Comparison of ENCODE assay signal across 13 mouse cellular contexts in the genomic region with DNA sequence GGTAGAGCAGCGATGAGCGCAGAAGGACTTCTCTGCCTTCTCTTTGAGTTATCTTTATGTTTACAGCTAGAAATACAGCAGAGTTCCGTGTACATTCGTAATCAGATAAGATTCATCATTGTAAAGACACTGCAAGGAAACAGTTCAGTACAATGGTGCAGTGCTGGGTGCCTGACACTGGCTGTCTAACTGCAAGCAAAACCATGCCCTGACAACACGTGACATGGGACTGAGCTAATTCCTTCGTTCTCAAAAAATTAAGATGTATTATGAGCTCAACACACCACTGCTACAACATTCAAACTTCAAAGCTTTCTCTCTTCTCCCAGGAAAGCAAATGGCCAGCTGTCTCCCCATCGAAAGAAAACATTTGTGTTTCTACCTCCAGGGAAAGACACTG.
DNase-seq lines count a peak whose midpoint lies in the region; ATAC-seq and TF ChIP-seq lines count a peak whose summit lies in the region.
"Had no signal": no experiment of that assay in that cellular context is flagged by ENCODE, and none has a peak within 500 bp of the region (broad histone marks: within the 10 kb centered on the region; RNA-seq: fewer than 3 reads in every experiment).

No protein-coding gene starts in this region.

- H3K27ac ChIP-seq in intestine, embryonic 14.5 days (ENCODE audit: low read depth): no peak overlapping the region
- H3K27ac ChIP-seq in intestine, postnatal 0 days (ENCODE audit: low read depth, low read length): no peak overlapping the region
- no peak overlapping the region for H3K27ac ChIP-seq in embryonic facial prominence, embryonic 13.5 days
- H3K27ac ChIP-seq in forebrain, embryonic 11.5 days (ENCODE audit: low read depth, low read length): no peak overlapping the region
- no peak overlapping the region for H3K27ac ChIP-seq in midbrain, embryonic 12.5 days (replicated peaks)
- H3K27ac ChIP-seq: macrophage had no signal

- DNase-seq in intestine, embryonic 14.5 days (ENCODE audit: low spot score): no peak
- DNase-seq in forebrain, embryonic 11.5 days (ENCODE audit: low spot score): no peak
- no peak for DNase-seq in frontal cortex, postnatal 36 days (ENCODE audit: low spot score in 2 of 2)
- no peak for DNase-seq in Muller cell, postnatal 12 days (ENCODE audit: inconsistent ontology term)
- DNase-seq: cerebellum, adult 11 months; kidney, postnatal 10 days; liver; thymus, postnatal 4 days had no signal

- no peaks in the 10 kb centered on the region for H3K4me1 ChIP-seq in intestine, embryonic 14.5 days (replicated peaks; ENCODE audit: control insufficient read depth, insufficient read depth, low read length)
- no peaks in the 10 kb centered on the region for H3K4me1 ChIP-seq in intestine, postnatal 0 days (replicated peaks; ENCODE audit: control insufficient read depth, insufficient read depth, low read length)
- no peaks in the 10 kb centered on the region for H3K4me1 ChIP-seq in embryonic facial prominence, embryonic 13.5 days
- no peaks in the 10 kb centered on the region for H3K4me1 ChIP-seq in forebrain, embryonic 11.5 days (replicated peaks; ENCODE audit: control insufficient read depth, insufficient read depth, low read length)
- peaks cover 8% of the 10 kb centered on the region; the same call in 1 of the 2 replicates for H3K4me1 ChIP-seq in midbrain, embryonic 12.5 days

- no peak for TF ChIP-seq CTCF in intestine, postnatal 0 days (IDR thresholded peaks at IDR 0.05; ENCODE audit: low read depth)

- no peak for ATAC-seq in intestine, embryonic 14.5 days (replicated peaks; ENCODE audit: low FRiP score, low TSS enrichment, low read depth)
- ATAC-seq in intestine, postnatal 0 days: no peak
- ATAC-seq in embryonic facial prominence, embryonic 13.5 days (ENCODE audit: insufficient number of reproducible peaks, insufficient read depth, low FRiP score, low TSS enrichment, low read depth): no peak
- no peak for ATAC-seq in forebrain, embryonic 11.5 days (replicated peaks; ENCODE audit: low FRiP score)
- no peak for ATAC-seq in midbrain, embryonic 12.5 days (ENCODE audit: low FRiP score, low read depth)
- ATAC-seq: activated CD4-positive, CD25-positive, alpha-beta regulatory T cell, adult 4 months had no signal

- H3K9ac ChIP-seq in intestine, embryonic 14.5 days (ENCODE audit: low read length): no peak overlapping the region
- H3K9ac ChIP-seq in intestine, postnatal 0 days (ENCODE audit: low read depth, low read length): no peak overlapping the region
- H3K9ac ChIP-seq in embryonic facial prominence, embryonic 13.5 days: no peak overlapping the region
- H3K9ac ChIP-seq in forebrain, embryonic 11.5 days (ENCODE audit: low read length): no peak overlapping the region
- H3K9ac ChIP-seq in midbrain, embryonic 12.5 days (replicated peaks): peak overlapping the region; percentile 37; the same call in 1 of the 2 replicates

- H3K27me3 ChIP-seq in intestine, embryonic 14.5 days (replicated peaks; ENCODE audit: control insufficient read depth, insufficient read depth, low read length): no peaks in the 10 kb centered on the region
- no peaks in the 10 kb centered on the region for H3K27me3 ChIP-seq in intestine, postnatal 0 days (replicated peaks; ENCODE audit: control insufficient read depth, insufficient read depth, low read length)
- no peaks in the 10 kb centered on the region for H3K27me3 ChIP-seq in embryonic facial prominence, embryonic 13.5 days
- H3K27me3 ChIP-seq in forebrain, embryonic 11.5 days (ENCODE audit: control insufficient read depth, insufficient read depth, low read length): no peaks in the 10 kb centered on the region
- H3K27me3 ChIP-seq in midbrain, embryonic 12.5 days: peaks cover 11% of the 10 kb centered on the region; the same call in 1 of the 2 replicates

- peak overlapping the region; percentile 37 for H3K4me2 ChIP-seq in intestine, embryonic 14.5 days (ENCODE audit: low read length)
- no peak overlapping the region for H3K4me2 ChIP-seq in intestine, postnatal 0 days (replicated peaks; ENCODE audit: low read depth)
- peak overlapping the region; percentile 42 for H3K4me2 ChIP-seq in embryonic facial prominence, embryonic 13.5 days
- peak overlapping the region; percentile 38 for H3K4me2 ChIP-seq in forebrain, embryonic 11.5 days (ENCODE audit: low read depth, low read length, severe bottlenecking)
- peak overlapping the region; percentile 47 for H3K4me2 ChIP-seq in midbrain, embryonic 12.5 days (replicated peaks)

- no peak overlapping the region for H3K4me3 ChIP-seq in intestine, embryonic 14.5 days (ENCODE audit: low read depth, low read length)
- H3K4me3 ChIP-seq in intestine, postnatal 0 days (ENCODE audit: low read depth, low read length): no peak overlapping the region
- peak overlapping the region; percentile 8; the same call in 1 of the 2 replicates for H3K4me3 ChIP-seq in embryonic facial prominence, embryonic 13.5 days
- H3K4me3 ChIP-seq in forebrain, embryonic 11.5 days (ENCODE audit: low read depth, low read length): 0 out of 2 replicates have a peak overlapping the region, but pooled peaks have one; percentile 5
- peak overlapping the region; percentile 19 for H3K4me3 ChIP-seq in midbrain, embryonic 12.5 days

- H3K9me3 ChIP-seq in intestine, embryonic 14.5 days (ENCODE audit: control insufficient read depth, low read length): no peaks in the 10 kb centered on the region
- H3K9me3 ChIP-seq in intestine, postnatal 0 days (ENCODE audit: control insufficient read depth): no peaks in the 10 kb centered on the region
- no peaks in the 10 kb centered on the region for H3K9me3 ChIP-seq in embryonic facial prominence, embryonic 13.5 days
- no peaks in the 10 kb centered on the region for H3K9me3 ChIP-seq in forebrain, embryonic 11.5 days (ENCODE audit: control insufficient read depth, low read length)
- no peaks in the 10 kb centered on the region for H3K9me3 ChIP-seq in midbrain, embryonic 12.5 days

- H3K36me3 ChIP-seq in intestine, embryonic 14.5 days (ENCODE audit: control insufficient read depth, insufficient read depth, low read length): no peaks in the 10 kb centered on the region
- no peaks in the 10 kb centered on the region for H3K36me3 ChIP-seq in intestine, postnatal 0 days (ENCODE audit: control insufficient read depth, insufficient read depth)
- no peaks in the 10 kb centered on the region for H3K36me3 ChIP-seq in embryonic facial prominence, embryonic 13.5 days
- no peaks in the 10 kb centered on the region for H3K36me3 ChIP-seq in forebrain, embryonic 11.5 days (ENCODE audit: control insufficient read depth, insufficient read depth, low read length)
- no peaks in the 10 kb centered on the region for H3K36me3 ChIP-seq in midbrain, embryonic 12.5 days

- 29% methylated on average over 7 of the region's 7 CpGs for WGBS in intestine, embryonic 14.5 days
- WGBS in intestine, postnatal 0 days: 51% methylated on average over 7 of the region's 7 CpGs
- WGBS in embryonic facial prominence, embryonic 13.5 days: 62% methylated on average over 7 of the region's 7 CpGs
- 55% methylated on average over 7 of the region's 7 CpGs for WGBS in forebrain, embryonic 11.5 days
- WGBS in midbrain, embryonic 12.5 days: 48% methylated on average over 7 of the region's 7 CpGs

Comparison
In these comparisons a context has a peak if more than half of its experiments do, and no peak if none do; other contexts are left out.
1. H3K4me3 ChIP-seq: peak in embryonic facial prominence, embryonic 13.5 days (single experiment), forebrain, embryonic 11.5 days (single experiment) and midbrain, embryonic 12.5 days (single experiment); none in intestine, embryonic 14.5 days (single experiment) and intestine, postnatal 0 days (single experiment).